Mouse (Mus musculus) cerebellum, adult 8-10 months (tissue): ENCODE data around the gene Ewsr1.
A peak's percentile ranks its signal among the peaks of the same experiment; 100 is the strongest.

Source experiments
- DNase-seq: peaks from one replicate; pipeline ENCODE4 v3.0.0; 2022

Ewsr1 gene

GRCm38 (mm10) chr11:5098736-5099542 lies at the start of gene Ewsr1, which contains the start of gene Rhbdd3:
Gene Ewsr1 (minus strand): TSS chr11:5099266.
Gene Rhbdd3 (plus strand): TSS chr11:5098926.
- DNase-seq: peak; percentile 99

GRCm38 (mm10) chr11:5145600-5145999 lies 46.5 kb upstream of the Ewsr1 start:
- no peak for DNase-seq

- DNase-seq: no peak
These were observed 42.9 kb upstream of the Ewsr1 start for GRCm38 (mm10) chr11:5141965-5142364.

GRCm38 (mm10) chr11:5141252-5141651 lies 42.2 kb upstream of the Ewsr1 start:
- no peak for DNase-seq

GRCm38 (mm10) chr11:5140619-5141018 lies 41.6 kb upstream of the Ewsr1 start:
- peak; percentile 54 for DNase-seq

- DNase-seq: no peak
These were observed 40.3 kb upstream of the Ewsr1 start for GRCm38 (mm10) chr11:5139372-5139771.

GRCm38 (mm10) chr11:5138642-5139041 lies 39.6 kb upstream of the Ewsr1 start:
- no peak for DNase-seq

GRCm38 (mm10) chr11:5135914-5136313 lies 36.8 kb upstream of the Ewsr1 start:
- no peak for DNase-seq

GRCm38 (mm10) chr11:5132751-5133150 lies 33.7 kb upstream of the Ewsr1 start:
- no peak for DNase-seq

- DNase-seq: no peak
These were observed 31.1 kb upstream of the Ewsr1 start for GRCm38 (mm10) chr11:5130111-5130665.

- no peak for DNase-seq
These were observed 30.0 kb upstream of the Ewsr1 start for GRCm38 (mm10) chr11:5129035-5129480.

GRCm38 (mm10) chr11:5125713-5126112 lies 26.6 kb upstream of the Ewsr1 start:
- DNase-seq: no peak

- peak; percentile 79 for DNase-seq
These were observed 16.0 kb upstream of the Ewsr1 start for GRCm38 (mm10) chr11:5114931-5115581.

GRCm38 (mm10) chr11:5113645-5114044 lies 14.6 kb upstream of the Ewsr1 start:
- DNase-seq: no peak

- DNase-seq: no peak
These were observed 10.4 kb upstream of the Ewsr1 start for GRCm38 (mm10) chr11:5109441-5109840.

- DNase-seq: no peak
These were observed 5.0 kb upstream of the Ewsr1 start for GRCm38 (mm10) chr11:5103986-5104509.

- DNase-seq: no peak
These were observed 3.3 kb upstream of the Ewsr1 start for GRCm38 (mm10) chr11:5102384-5102783.

- no peak for DNase-seq
These were observed 2.6 kb upstream of the Ewsr1 start for GRCm38 (mm10) chr11:5101641-5102040.

GRCm38 (mm10) chr11:5100801-5101200 lies 1.7 kb upstream of the Ewsr1 start:
- DNase-seq: no peak

GRCm38 (mm10) chr11:5100283-5100682 lies 1.2 kb upstream of the Ewsr1 start:
- peak; percentile 39 for DNase-seq

- DNase-seq: peak; percentile 71
These were observed 614 bp upstream of the Ewsr1 start for GRCm38 (mm10) chr11:5099576-5100183.

GRCm38 (mm10) chr11:5098035-5098735 lies 881 bp downstream of the Ewsr1 start:
- peak; percentile 52 for DNase-seq
